Mouse (Mus musculus): ENCODE data around the gene Serpinf2.
"Not testable (repeated sequence)": the region's sequence is repeated elsewhere in the genome, so short reads cannot be mapped to it uniquely, and the experiment has no call there.

The Serpinf2 gene

GRCm38 (mm10) chr11:75383529-75383928 lies 55.9 kb downstream of the Serpinf2 start:
- DNase-seq (ENCODE audit: low spot score in 2 of 2) = not testable (repeated sequence)

All from right cerebral cortex, postnatal 36 days (tissue).